Mouse (Mus musculus) layer of hippocampus, postnatal 25 days (tissue): ENCODE results near the gene Ptprk. TPM values are rescaled to one million over a fixed set of nuclear protein-coding genes. Genes with fewer than 3 reads are reported as not detected.

Source experiments
- DNase-seq, 2 experiments: peaks; one replicate each; pipeline ENCODE4 v3.0.0; 2022; ENCODE audit warnings: mixed read lengths in 2 of 2, low spot score in 1 of 2; ENCODE audit errors: extremely low spot score in 1 of 2
- total RNA-seq, 2 experiments: library from RNA; stranded (reverse); gene quantifications; 2 replicates each; pipeline ENCODE4 v1.2.3; 2021

Gene Ptprk
- total RNA-seq, 2 experiments from 2014 or later = 44.7 to 50.8 TPM

DNA sequence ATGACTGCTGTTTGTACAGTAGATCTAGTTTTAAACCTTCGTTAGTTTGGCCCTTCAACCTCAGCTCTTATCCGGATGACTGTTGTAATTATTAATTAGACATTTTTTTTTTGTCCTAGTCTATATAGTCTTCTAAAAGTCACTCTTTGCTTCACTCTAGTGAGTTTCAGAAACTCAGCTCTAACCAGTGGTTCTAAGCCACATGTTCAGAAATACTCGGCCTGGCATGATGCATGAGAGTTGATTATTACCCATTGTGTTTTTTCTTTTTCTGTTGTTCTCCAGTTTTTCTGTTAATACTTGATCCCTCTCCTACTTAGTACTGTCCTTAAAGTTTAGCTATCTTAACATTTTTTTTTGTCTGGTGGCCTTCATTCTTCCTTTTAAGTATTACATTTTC, 107.5 kb downstream of the Ptprk start:
- DNase-seq = no peak

DNA sequence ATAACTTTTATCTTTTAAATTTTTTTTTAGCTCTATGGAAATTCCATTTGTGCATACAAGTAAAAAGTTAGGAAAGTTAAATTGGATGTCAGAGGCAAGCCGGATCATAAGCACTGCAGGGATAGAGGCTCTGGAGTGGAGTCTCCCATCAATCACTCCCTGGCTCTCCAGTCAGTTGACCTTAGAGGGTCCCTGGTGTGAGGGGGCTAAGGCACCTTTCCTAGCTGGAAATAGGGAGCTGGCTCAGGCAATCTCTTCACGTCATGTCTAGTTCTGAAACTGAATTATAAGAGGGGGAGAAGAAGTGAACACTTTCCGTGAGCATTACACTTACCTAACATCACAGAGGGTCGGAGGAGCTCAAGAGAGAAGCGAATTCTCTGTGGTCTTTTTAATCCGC, 110.1 kb downstream of the Ptprk start:
- no peak for DNase-seq

GRCm38 (mm10) chr10:28185326-28185725, 110.7 kb downstream of the Ptprk start:
- no peak for DNase-seq

DNA sequence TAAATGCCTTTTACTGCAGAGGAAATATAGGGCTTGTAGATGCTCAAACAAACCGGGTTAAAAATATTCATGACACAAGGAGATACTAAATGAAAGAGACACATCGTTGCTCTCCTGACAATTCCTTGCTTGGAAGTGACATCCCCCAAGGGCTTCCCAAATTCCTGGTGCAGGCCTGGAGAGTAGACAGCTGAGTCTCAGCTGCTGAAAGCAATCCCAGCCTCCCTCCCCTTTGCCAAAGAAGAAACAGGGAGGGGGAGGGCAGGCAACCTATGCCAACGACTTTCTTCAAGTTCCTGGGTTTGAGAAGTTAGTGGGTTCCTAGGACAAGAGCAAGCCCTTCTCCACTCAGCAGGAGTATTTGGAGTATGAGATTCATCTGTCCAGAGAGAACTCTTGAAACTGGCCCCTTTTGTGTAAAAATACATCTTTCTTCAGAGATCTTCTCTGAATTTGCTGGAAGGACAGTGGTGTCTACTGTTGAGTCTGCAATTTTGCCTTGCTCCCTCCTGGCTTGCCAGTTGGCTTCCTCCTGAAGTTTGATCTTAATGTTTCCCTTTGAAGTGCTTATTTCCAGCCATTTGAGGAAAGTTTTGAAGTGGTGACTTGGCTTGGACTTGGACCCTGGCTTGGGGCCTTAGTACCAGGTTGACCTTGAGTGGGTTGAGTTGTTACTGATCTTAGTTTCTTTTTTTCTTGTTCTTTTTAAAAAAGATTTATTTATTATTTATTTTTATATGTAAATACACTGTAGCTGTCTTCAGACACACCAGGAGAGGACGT, 111.6 kb downstream of the Ptprk start:
- DNase-seq = no peak

- DNase-seq = no peak
Measured at GRCm38 (mm10) chr10:28191440-28191839, 116.8 kb downstream of the Ptprk start.

- no peak for DNase-seq
Measured at GRCm38 (mm10) chr10:28193630-28194029, 119.0 kb downstream of the Ptprk start.

GRCm38 (mm10) chr10:28200609-28201008, 126.0 kb downstream of the Ptprk start:
- no peak for DNase-seq

GRCm38 (mm10) chr10:28209394-28209793, 134.8 kb downstream of the Ptprk start:
- DNase-seq = no peak

DNA sequence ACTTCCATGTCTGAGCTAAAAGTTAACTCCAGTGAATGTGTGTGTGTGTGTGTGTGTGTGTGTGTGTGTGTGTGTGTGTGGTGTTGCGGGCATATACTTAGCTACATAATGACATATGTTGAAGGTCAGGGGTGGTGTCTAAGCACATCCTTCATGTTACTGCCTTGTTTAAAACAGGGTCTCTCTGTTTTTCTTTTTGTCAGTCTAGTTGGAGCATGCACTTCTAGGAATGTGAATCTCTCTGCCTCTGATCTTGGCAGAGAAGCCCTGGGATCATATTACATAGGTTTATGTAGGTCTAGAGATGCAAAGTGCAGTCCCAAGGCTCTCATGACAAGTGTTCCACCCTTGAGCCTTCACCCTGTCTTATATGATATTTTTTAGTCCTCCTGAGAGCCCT, 137.5 kb downstream of the Ptprk start:
- DNase-seq = no peak

GRCm38 (mm10) chr10:28215153-28215552, 140.5 kb downstream of the Ptprk start:
- no peak for DNase-seq

DNA sequence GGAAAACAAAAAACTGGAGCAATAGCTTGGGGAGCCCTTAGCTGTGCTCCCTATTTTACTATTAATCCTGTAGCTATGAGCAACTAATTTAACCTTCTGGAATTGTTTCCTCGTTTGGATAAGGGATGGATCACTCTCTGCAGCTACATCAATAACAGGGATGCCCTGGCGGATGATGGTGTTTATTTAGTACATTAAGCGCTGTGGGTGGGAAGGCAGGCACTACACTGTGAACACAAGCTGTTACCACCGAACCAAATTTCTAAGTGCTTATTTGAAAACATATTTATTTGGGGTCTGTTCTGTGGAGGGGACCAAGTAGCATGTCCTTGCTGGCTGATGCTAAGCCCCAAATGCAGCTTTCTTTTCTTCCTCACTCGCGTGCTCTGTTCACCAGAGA, 149.0 kb downstream of the Ptprk start:
- no peak for DNase-seq

DNA sequence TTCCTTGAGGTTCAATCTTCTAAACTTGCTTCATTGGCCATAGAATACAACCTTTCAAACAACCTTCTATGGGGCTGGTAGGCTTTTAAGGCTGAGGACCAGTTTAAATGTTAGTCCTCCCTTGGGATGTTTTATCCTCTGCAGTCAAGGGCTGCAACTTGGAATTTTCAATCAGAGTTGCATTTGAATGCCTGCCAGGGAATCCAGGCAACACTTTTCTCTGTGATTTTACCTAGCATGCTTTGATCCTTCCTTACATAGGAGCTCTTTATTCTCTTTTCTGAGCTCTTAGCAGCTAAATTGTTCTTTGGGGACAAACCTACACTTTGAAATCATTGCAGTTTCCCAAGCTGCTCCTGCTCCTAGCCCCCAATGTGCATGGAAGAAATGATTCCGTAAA, 149.8 kb downstream of the Ptprk start:
- no peak for DNase-seq

- no peak for DNase-seq
Measured at GRCm38 (mm10) chr10:28225536-28226075, 151.0 kb downstream of the Ptprk start.

DNA sequence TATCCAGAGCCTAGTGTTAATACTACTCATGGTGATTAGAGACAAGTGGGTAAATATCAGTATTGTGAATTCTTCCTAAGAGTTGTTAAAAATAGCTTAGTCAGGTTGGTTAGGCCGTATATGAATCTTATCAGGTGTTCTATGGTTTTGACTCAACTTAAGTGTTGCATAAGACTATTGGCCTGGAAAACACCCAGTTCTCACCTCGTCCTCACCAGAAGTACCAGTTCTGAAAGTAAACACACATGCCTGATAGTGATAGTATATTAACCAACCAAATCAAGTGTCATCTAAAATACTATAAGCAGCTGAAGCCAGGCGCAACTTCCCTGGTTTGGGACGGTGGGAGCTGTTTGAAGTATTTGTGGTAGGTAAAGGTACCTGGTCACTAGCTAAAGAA, 153.1 kb downstream of the Ptprk start:
- DNase-seq = no peak

GRCm38 (mm10) chr10:28228208-28228607, 153.6 kb downstream of the Ptprk start:
- no peak for DNase-seq

GRCm38 (mm10) chr10:28232273-28233167, 157.9 kb downstream of the Ptprk start:
- no peak for DNase-seq

DNA sequence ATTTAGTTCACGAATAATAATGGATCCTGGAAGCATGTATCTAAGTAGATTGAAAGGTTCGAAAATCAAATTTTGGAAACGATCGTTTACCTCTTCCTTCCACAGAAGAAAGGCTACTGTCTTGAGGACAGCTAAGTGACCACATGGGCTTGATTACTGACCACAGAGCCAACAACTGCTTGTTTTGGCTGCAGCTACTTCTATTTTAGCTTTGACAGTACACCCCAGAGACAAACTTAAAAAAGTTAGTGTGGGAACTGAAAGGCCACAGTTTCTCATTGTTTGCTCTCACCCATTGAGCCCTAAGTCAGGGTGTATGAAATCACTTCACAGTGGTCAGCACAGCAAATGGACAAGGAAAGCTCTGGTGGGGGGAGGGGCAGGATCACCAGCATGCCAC, 174.4 kb downstream of the Ptprk start:
- DNase-seq = no peak

- DNase-seq = no peak
Measured at GRCm38 (mm10) chr10:28251385-28251784, 176.8 kb downstream of the Ptprk start.

DNA sequence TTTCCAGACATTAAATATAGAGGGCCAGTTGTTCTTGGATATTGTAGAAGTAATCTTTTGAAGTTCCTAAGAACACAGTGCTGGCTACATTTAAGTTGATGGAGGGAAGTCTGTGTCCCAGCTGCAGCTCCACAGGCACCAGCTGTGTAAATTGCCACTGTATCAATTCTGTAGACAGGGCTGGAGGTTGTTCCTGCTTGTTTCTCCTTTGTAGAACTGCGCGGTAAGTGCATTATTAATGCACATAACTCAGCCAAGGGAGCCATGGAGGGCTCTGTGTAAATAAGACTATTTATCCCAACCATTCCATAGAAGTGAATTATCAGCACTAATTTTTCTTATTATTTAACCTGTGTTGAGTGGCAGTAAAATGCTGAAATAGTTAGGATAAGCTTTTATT, 186.0 kb downstream of the Ptprk start:
- no peak for DNase-seq

- DNase-seq = no peak
Measured at GRCm38 (mm10) chr10:28262159-28262558, 187.5 kb downstream of the Ptprk start.

DNA sequence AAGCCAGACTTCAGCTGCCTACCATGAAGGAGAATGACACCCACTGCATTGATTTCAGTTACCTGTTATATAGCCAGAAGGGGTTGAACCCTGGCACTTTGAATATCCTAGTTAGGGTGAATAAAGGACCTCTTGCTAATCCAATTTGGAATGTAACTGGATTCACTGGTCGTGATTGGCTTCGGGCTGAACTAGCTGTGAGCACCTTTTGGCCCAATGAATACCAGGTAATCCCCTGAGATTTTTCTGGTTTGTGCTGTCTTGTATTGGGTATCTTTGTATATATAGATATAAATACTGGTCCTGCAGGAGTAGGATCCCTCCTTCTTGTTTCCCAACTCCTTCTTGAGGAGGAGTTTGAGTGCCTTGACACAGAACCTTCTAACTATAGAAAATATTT, 188.9 kb downstream of the Ptprk start:
- no peak for DNase-seq
